Comparison of ENCODE assay signal across 9 mouse cellular contexts in the genomic region with DNA sequence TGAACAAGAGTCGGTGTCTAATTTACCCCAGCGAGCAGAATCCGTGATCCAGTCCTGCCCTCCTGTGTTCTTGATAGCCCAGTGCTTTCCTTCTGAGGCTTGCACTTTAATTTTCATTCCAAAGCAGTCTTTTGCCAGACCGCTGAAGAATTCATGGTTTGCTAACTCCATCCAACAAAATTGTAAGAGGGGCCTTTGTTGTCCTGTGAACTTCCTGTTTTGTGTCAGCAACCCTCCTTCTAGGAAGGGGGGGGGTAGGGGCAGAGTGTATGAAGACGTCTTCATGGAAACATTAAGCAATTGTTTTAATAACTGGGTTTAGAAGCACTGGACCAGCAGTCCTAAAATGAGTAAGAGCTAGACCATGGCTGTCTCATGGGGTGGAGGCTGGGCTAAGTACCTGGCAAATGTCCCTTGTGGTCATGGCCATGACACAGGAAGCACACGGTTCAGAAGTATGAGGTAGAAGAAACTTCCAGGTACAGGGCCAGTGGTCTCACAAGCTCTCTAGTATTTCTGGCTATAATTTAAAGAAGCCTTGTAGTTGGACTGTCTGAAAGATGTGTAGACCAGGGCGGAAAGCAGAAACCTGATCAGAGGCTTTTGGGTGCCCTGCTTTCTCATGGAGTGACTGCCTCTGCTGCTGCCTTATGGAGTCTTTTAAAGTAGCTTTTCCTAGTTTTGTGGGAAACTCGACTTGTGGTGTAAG. TPM values are rescaled to one million over a fixed set of nuclear protein-coding genes. Genes with fewer than 3 reads are reported as not detected.
A peak's percentile ranks its signal among the peaks of the same experiment; 100 is the strongest.
DNase-seq lines count a peak whose midpoint lies in the region; ATAC-seq and TF ChIP-seq lines count a peak whose summit lies in the region.
"Had no signal": no experiment of that assay in that cellular context is flagged by ENCODE, and none has a peak within 500 bp of the region (broad histone marks: within the 10 kb centered on the region; RNA-seq: fewer than 3 reads in every experiment).

No protein-coding gene starts in this region.

- 0 out of 2 replicates have a peak overlapping the region, but pooled peaks have one; percentile 1 for H3K9ac ChIP-seq in neural tube, embryonic 12.5 days
- H3K9ac ChIP-seq in heart, adult 2 months (ENCODE audit: low read depth, low read length) = no peak overlapping the region; the same call in 1 of the 2 replicates
- H3K9ac ChIP-seq in stomach, postnatal 0 days (ENCODE audit: low read length) = no peak overlapping the region

- H3K79me2 ChIP-seq in heart, adult 2 months (replicated peaks; ENCODE audit: control insufficient read depth, insufficient read depth, low read length) = peaks cover 2% of the 10 kb centered on the region; the same call in 1 of the 2 replicates

- no peak overlapping the region for H3K27ac ChIP-seq in neural tube, embryonic 12.5 days
- H3K27ac ChIP-seq in heart, adult 2 months = peak overlapping the region; percentile 72
- peak overlapping the region; percentile 40; the same call in 1 of the 2 replicates for H3K27ac ChIP-seq in stomach, postnatal 0 days (replicated peaks)

- TF ChIP-seq EP300 in heart, adult 2 months (IDR thresholded peaks at IDR 0.05; ENCODE audit: insufficient read depth, low read depth, low read length) = no peak
- no peak for TF ChIP-seq EP300 in stomach, postnatal 0 days (optimal IDR thresholded peaks at IDR 0.05)

- no peak for TF ChIP-seq POLR2A in heart, adult 2 months (IDR thresholded peaks at IDR 0.05; ENCODE audit: insufficient read depth, low read depth, low read length)

- intact Hi-C loops in heart, adult 2 months (cut with DNase I) = loop anchor here (1.0 to 5.0 kb wide), 4 partner anchors 42 to 184 kb away; a partner anchor contains a TSS

- no peak for DNase-seq in neural tube, embryonic 10.5 days (ENCODE audit: extremely low spot score, low spot score)
- DNase-seq in heart, adult 2 months = peak in 1 of 2 experiments; percentile 35
- peak; percentile 35 to 60 for DNase-seq in kidney, postnatal 4 days
- no peak for DNase-seq in stomach, postnatal 0 days (ENCODE audit: low spot score)
- no peak for DNase-seq in spleen, postnatal 4 days (ENCODE audit: low spot score in 2 of 2)
- DNase-seq in left cerebral cortex, adult 8-10 months (ENCODE audit: low spot score in 2 of 2) = no peak

- H3K4me1 ChIP-seq in neural tube, embryonic 12.5 days = peaks cover 18% of the 10 kb centered on the region
- peaks cover 29% of the 10 kb centered on the region for H3K4me1 ChIP-seq in heart, adult 2 months (ENCODE audit: control insufficient read depth, insufficient read depth, low read length)
- H3K4me1 ChIP-seq in stomach, postnatal 0 days (replicated peaks; ENCODE audit: control insufficient read depth, insufficient read depth) = peaks cover 5% of the 10 kb centered on the region

- H3K27me3 ChIP-seq in neural tube, embryonic 12.5 days (replicated peaks) = no peaks in the 10 kb centered on the region
- H3K27me3 ChIP-seq in heart, adult 2 months (ENCODE audit: control insufficient read depth, insufficient read depth, low read length) = no peaks in the 10 kb centered on the region
- H3K27me3 ChIP-seq in stomach, postnatal 0 days (ENCODE audit: control insufficient read depth, insufficient read depth, low read length) = no peaks in the 10 kb centered on the region

- H3K4me3 ChIP-seq in neural tube, embryonic 12.5 days = no peak overlapping the region
- no peak overlapping the region for H3K4me3 ChIP-seq in heart, adult 2 months
- H3K4me3 ChIP-seq in stomach, postnatal 0 days (ENCODE audit: low read depth, low read length) = no peak overlapping the region

- H3K36me3 ChIP-seq in neural tube, embryonic 12.5 days = no peaks in the 10 kb centered on the region
- peaks cover 16% of the 10 kb centered on the region for H3K36me3 ChIP-seq in heart, adult 2 months (ENCODE audit: control insufficient read depth, insufficient read depth, low read length)
- 0 out of 2 replicates have a peak, but pooled peaks cover 6% of the 10 kb centered on the region for H3K36me3 ChIP-seq in stomach, postnatal 0 days (ENCODE audit: control insufficient read depth, insufficient read depth, low read length)

- WGBS in neural tube, embryonic 12.5 days = 74% methylated on average over 8 of the region's 8 CpGs
- 31% methylated on average over 8 of the region's 8 CpGs for WGBS in heart, adult 2 months
- WGBS in stomach, postnatal 0 days = 41% methylated on average over 8 of the region's 8 CpGs

- H3K9me3 ChIP-seq in neural tube, embryonic 12.5 days = no peaks in the 10 kb centered on the region
- H3K9me3 ChIP-seq in stomach, postnatal 0 days (ENCODE audit: control insufficient read depth, low read length) = no peaks in the 10 kb centered on the region

- peak; percentile 60 for TF ChIP-seq CTCF in heart, adult 2 months (IDR thresholded peaks at IDR 0.05)
- TF ChIP-seq CTCF in stomach, postnatal 0 days (IDR thresholded peaks at IDR 0.05; ENCODE audit: low read depth) = peak; percentile 61

- H3K4me2 ChIP-seq in neural tube, embryonic 12.5 days (replicated peaks) = no peak overlapping the region
- no peak overlapping the region for H3K4me2 ChIP-seq in stomach, postnatal 0 days (replicated peaks; ENCODE audit: low read depth)

- no peak for ATAC-seq in neural tube, embryonic 12.5 days (ENCODE audit: low FRiP score, low read depth)
- peak; percentile 47; the same call in 1 of the 2 replicates for ATAC-seq in stomach, postnatal 0 days (ENCODE audit: low FRiP score, low TSS enrichment)
- ATAC-seq in erythroid progenitor cell, adult 5-6 weeks (replicated peaks; ENCODE audit: low FRiP score, poor library complexity, severe bottlenecking) = no peak

RNA-seq across cellular contexts. Expression of a gene that starts 41.6 kb away (rescaled TPM):
- polyA plus RNA-seq in neural tube, embryonic 12.5 days (2016; fragmentation: Nextera tagmentation; extraction: Ambion mirVana) = 21.7 and 23.3 TPM in 2 replicates
- total RNA-seq in heart, adult 2 months (2021) = 10 to 100 TPM; 27.8 to 27.9 TPM
- polyA plus RNA-seq in heart, adult 2 months (2012; rRNA removed) = 34.3 and 45.4 TPM in 2 replicates
- 10.5 and 13.2 TPM in 2 replicates for polyA plus RNA-seq in stomach, postnatal 0 days (2015; fragmentation: Nextera tagmentation; extraction: Ambion mirVana)
- 11.3 and 13.3 TPM in 2 replicates for total RNA-seq in erythroid progenitor cell, adult 5-6 weeks (2015; ENCODE audit: low replicate concordance)
- total RNA-seq in erythroid progenitor cell, adult 5-6 weeks (2017; ENCODE audit: low replicate concordance) = 2.0 and 2.8 TPM in 2 replicates
- total RNA-seq in left cerebral cortex, adult 8-10 months (2022) = 10 to 100 TPM; 12.7 to 16.3 (median 14.7) TPM

RNA-seq across cellular contexts. Expression of a gene that starts 52.9 kb away (rescaled TPM):
- 0.09 TPM in 1 of 2 replicates, not detected in the other for polyA plus RNA-seq in neural tube, embryonic 12.5 days (2016; fragmentation: Nextera tagmentation; extraction: Ambion mirVana)
- not detected for total RNA-seq in heart, adult 2 months (2021)
- polyA plus RNA-seq in heart, adult 2 months (2012; rRNA removed) = 0.43 TPM in 1 of 2 replicates, not detected in the other
- not detected in 2 replicates for polyA plus RNA-seq in stomach, postnatal 0 days (2015; fragmentation: Nextera tagmentation; extraction: Ambion mirVana)
- not detected in 2 replicates for total RNA-seq in erythroid progenitor cell, adult 5-6 weeks (2015; ENCODE audit: low replicate concordance)
- total RNA-seq in erythroid progenitor cell, adult 5-6 weeks (2017; ENCODE audit: low replicate concordance) = not detected in 2 replicates
- total RNA-seq in left cerebral cortex, adult 8-10 months (2022) = under 1 TPM; 0.17 to 0.53 (median 0.39) TPM
- polyA plus RNA-seq: liver, embryonic 16.5 days had no signal

RNA-seq across cellular contexts. Expression of a gene that starts 53.1 kb away (rescaled TPM):
- not detected in 2 replicates for polyA plus RNA-seq in neural tube, embryonic 12.5 days (2016; fragmentation: Nextera tagmentation; extraction: Ambion mirVana)
- not detected for total RNA-seq in heart, adult 2 months (2021)
- polyA plus RNA-seq in heart, adult 2 months (2012; rRNA removed) = not detected in 2 replicates
- not detected in 2 replicates for polyA plus RNA-seq in stomach, postnatal 0 days (2015; fragmentation: Nextera tagmentation; extraction: Ambion mirVana)
- total RNA-seq in erythroid progenitor cell, adult 5-6 weeks (2015; ENCODE audit: low replicate concordance) = not detected in 2 replicates
- total RNA-seq in erythroid progenitor cell, adult 5-6 weeks (2017; ENCODE audit: low replicate concordance) = not detected in 2 replicates
- total RNA-seq in left cerebral cortex, adult 8-10 months (2022) = not detected
- polyA plus RNA-seq: liver, embryonic 16.5 days had no signal

Comparison
In these comparisons a context has a peak if more than half of its experiments do, and no peak if none do; other contexts are left out.
1. DNase-seq: peak in kidney, postnatal 4 days (2 of 2); none in neural tube, embryonic 10.5 days (single experiment), stomach, postnatal 0 days (single experiment), spleen, postnatal 4 days (0 of 2) and left cerebral cortex, adult 8-10 months (0 of 2).